Mouse (Mus musculus): ENCODE results near the gene Ist1. TPM values are rescaled to one million over a fixed set of nuclear protein-coding genes. Genes with fewer than 3 reads are reported as not detected.

Ist1 gene
- polyA plus RNA-seq, 1 experiment from 2014 or later: 91.3 TPM

Other genes with a start within 250 kb of the Ist1 start
- gene Pmfbp1, start 199.2 kb downstream of the Ist1 start, polyA plus RNA-seq (2014; fragmentation: Nextera tagmentation; extraction: Ambion mirVana): 0.09 and 0.15 TPM in 2 replicates
- gene Dhx38, start 127.4 kb downstream of the Ist1 start, polyA plus RNA-seq (2014; fragmentation: Nextera tagmentation; extraction: Ambion mirVana): 9.5 and 10.9 TPM in 2 replicates
- gene Txnl4b, start 127.4 kb downstream of the Ist1 start, polyA plus RNA-seq (2014; fragmentation: Nextera tagmentation; extraction: Ambion mirVana): 18.4 and 18.7 TPM in 2 replicates
- gene Hp, start 114.1 kb downstream of the Ist1 start, polyA plus RNA-seq (2014; fragmentation: Nextera tagmentation; extraction: Ambion mirVana): 0.59 and 0.77 TPM in 2 replicates
- gene Dhodh, start 84.6 kb downstream of the Ist1 start, polyA plus RNA-seq (2014; fragmentation: Nextera tagmentation; extraction: Ambion mirVana): 31.5 and 38.7 TPM in 2 replicates
- gene Pkd1l3, start 78.7 kb downstream of the Ist1 start, polyA plus RNA-seq (2014; fragmentation: Nextera tagmentation; extraction: Ambion mirVana): 0.15 TPM in 1 of 2 replicates, not detected in the other
- gene Zfp821, start 12.3 kb upstream of the Ist1 start, polyA plus RNA-seq (2014; fragmentation: Nextera tagmentation; extraction: Ambion mirVana): 22.7 and 23.1 TPM in 2 replicates
- 4.7 and 4.8 TPM in 2 replicates for gene Atxn1l, start 44.5 kb upstream of the Ist1 start, polyA plus RNA-seq (2014; fragmentation: Nextera tagmentation; extraction: Ambion mirVana)
- gene Ap1g1, start 85.3 kb upstream of the Ist1 start, polyA plus RNA-seq (2014; fragmentation: Nextera tagmentation; extraction: Ambion mirVana): 23.8 and 25.2 TPM in 2 replicates
- 1.9 and 2.0 TPM in 2 replicates for gene Phlpp2, start 175.3 kb upstream of the Ist1 start, polyA plus RNA-seq (2014; fragmentation: Nextera tagmentation; extraction: Ambion mirVana)